ENCODE assay signal across 16 mouse cellular contexts in genomic region chr19:10011408-10011807, GRCm38 (mm10).
"Had no signal": no experiment of that assay in that cellular context is flagged by ENCODE, and none has a peak within 500 bp of the region (broad histone marks: within the 10 kb centered on the region; RNA-seq: fewer than 3 reads in every experiment).

No protein-coding gene starts in this region.

- H3K9ac ChIP-seq: neural tube, embryonic 13.5 days; neural tube, embryonic 15.5 days; stomach, embryonic 15.5 days had no signal

- H3K27me3 ChIP-seq: neural tube, embryonic 13.5 days; neural tube, embryonic 15.5 days; stomach, embryonic 15.5 days had no signal

- H3K9me3 ChIP-seq: neural tube, embryonic 13.5 days; neural tube, embryonic 15.5 days; stomach, embryonic 15.5 days had no signal

- H3K4me1 ChIP-seq: neural tube, embryonic 13.5 days; neural tube, embryonic 15.5 days had no signal

- H3K4me3 ChIP-seq: neural tube, embryonic 13.5 days; neural tube, embryonic 15.5 days; stomach, embryonic 15.5 days had no signal

- DNase-seq: retina, postnatal 1 day; right cerebral cortex, adult 18-20 months; right cerebral cortex, postnatal 14 days; right cerebral cortex, postnatal 25 days; right cerebral cortex, postnatal 4 days; spleen, adult 18-20 months; thymus, adult 18-20 months; thymus, adult 2 months; thymus, postnatal 14 days; thymus, postnatal 25 days; thymus, postnatal 36 days; thymus, postnatal 4 days had no signal

- H3K27ac ChIP-seq: neural tube, embryonic 13.5 days; neural tube, embryonic 15.5 days; stomach, postnatal 0 days had no signal

- H3K36me3 ChIP-seq: neural tube, embryonic 13.5 days; neural tube, embryonic 15.5 days; stomach, embryonic 15.5 days had no signal

- H3K4me2 ChIP-seq: neural tube, embryonic 13.5 days; neural tube, embryonic 15.5 days; stomach, embryonic 15.5 days had no signal
